Mouse (Mus musculus): ENCODE results near the gene Plekhh1. TPM values are rescaled to one million over a fixed set of nuclear protein-coding genes. Genes with fewer than 3 reads are reported as not detected.

Gene Plekhh1
- polyA plus RNA-seq, 1 experiment from 2014 or later = 3.5 TPM

GRCm38 (mm10) chr12:79039708-79040107 is 10.7 kb downstream of the Plekhh1 start:
- Histone ChIP-seq H3K36me3 (replicated peaks; ENCODE audit: control insufficient read depth, insufficient read depth, low read depth, low read length) (no peaks in the 10 kb centered on the region), H3K27me3 (ENCODE audit: control insufficient read depth, insufficient read depth, low read length) (no peaks in the 10 kb centered on the region), H3K9ac (replicated peaks; ENCODE audit: low read length) (no peak overlapping the region), H3K4me2 (ENCODE audit: low read depth, low read length) (no peak overlapping the region), H3K4me3 (ENCODE audit: low read depth, low read length) (no peak overlapping the region), H3K27ac (replicated peaks; ENCODE audit: low read depth, low read length) (no peak overlapping the region), H3K9me3 (replicated peaks; ENCODE audit: control insufficient read depth, low read length) (no peaks in the 10 kb centered on the region), H3K4me1 (ENCODE audit: control insufficient read depth, insufficient read depth, low read length) (no peaks in the 10 kb centered on the region)
- WGBS = 66% methylated on average over 8 of the region's 8 CpGs
- ATAC-seq (replicated peaks; ENCODE audit: insufficient number of reproducible peaks, low FRiP score, low TSS enrichment, low read depth) = no peak
- no peak for DNase-seq (ENCODE audit: low spot score)

GRCm38 (mm10) chr12:79040201-79040827 is 11.4 kb downstream of the Plekhh1 start:
- 88% methylated on average over 11 of the region's 11 CpGs for WGBS
- Histone ChIP-seq H3K4me2 (ENCODE audit: low read depth, low read length) (no peak overlapping the region), H3K36me3 (replicated peaks; ENCODE audit: control insufficient read depth, insufficient read depth, low read depth, low read length) (no peaks in the 10 kb centered on the region), H3K27ac (replicated peaks; ENCODE audit: low read depth, low read length) (no peak overlapping the region), H3K27me3 (ENCODE audit: control insufficient read depth, insufficient read depth, low read length) (no peaks in the 10 kb centered on the region), H3K4me3 (ENCODE audit: low read depth, low read length) (no peak overlapping the region), H3K9ac (replicated peaks; ENCODE audit: low read length) (no peak overlapping the region), H3K4me1 (ENCODE audit: control insufficient read depth, insufficient read depth, low read length) (no peaks in the 10 kb centered on the region), H3K9me3 (replicated peaks; ENCODE audit: control insufficient read depth, low read length) (no peaks in the 10 kb centered on the region)
- ATAC-seq (replicated peaks; ENCODE audit: insufficient number of reproducible peaks, low FRiP score, low TSS enrichment, low read depth) = no peak
- no peak for DNase-seq (ENCODE audit: low spot score)

- no peak for DNase-seq (ENCODE audit: low spot score)
- ATAC-seq (replicated peaks; ENCODE audit: insufficient number of reproducible peaks, low FRiP score, low TSS enrichment, low read depth) = no peak
- H3K4me2 ChIP-seq (ENCODE audit: low read depth, low read length) = no peak overlapping the region
- no peaks in the 10 kb centered on the region for H3K4me1 ChIP-seq (ENCODE audit: control insufficient read depth, insufficient read depth, low read length)
- H3K27ac ChIP-seq (replicated peaks; ENCODE audit: low read depth, low read length) = no peak overlapping the region
- no peaks in the 10 kb centered on the region for H3K27me3 ChIP-seq (ENCODE audit: control insufficient read depth, insufficient read depth, low read length)
- no peak overlapping the region for H3K9ac ChIP-seq (replicated peaks; ENCODE audit: low read length)
- H3K9me3 ChIP-seq (replicated peaks; ENCODE audit: control insufficient read depth, low read length) = no peaks in the 10 kb centered on the region
- no peaks in the 10 kb centered on the region for H3K36me3 ChIP-seq (replicated peaks; ENCODE audit: control insufficient read depth, insufficient read depth, low read depth, low read length)
- no peak overlapping the region for H3K4me3 ChIP-seq (ENCODE audit: low read depth, low read length)
Observed at GRCm38 (mm10) chr12:79041436-79041835, 12.5 kb downstream of the Plekhh1 start.

- H3K36me3 ChIP-seq (replicated peaks; ENCODE audit: control insufficient read depth, insufficient read depth, low read depth, low read length) = no peaks in the 10 kb centered on the region
- peak; percentile 16 for DNase-seq (ENCODE audit: low spot score)
- 69% methylated on average over 8 of the region's 8 CpGs for WGBS
- H3K27me3 ChIP-seq (ENCODE audit: control insufficient read depth, insufficient read depth, low read length) = no peaks in the 10 kb centered on the region
- no peak overlapping the region for H3K27ac ChIP-seq (replicated peaks; ENCODE audit: low read depth, low read length)
- no peak overlapping the region for H3K4me2 ChIP-seq (ENCODE audit: low read depth, low read length)
- H3K9me3 ChIP-seq (replicated peaks; ENCODE audit: control insufficient read depth, low read length) = no peaks in the 10 kb centered on the region
- H3K4me3 ChIP-seq (ENCODE audit: low read depth, low read length) = no peak overlapping the region
- ATAC-seq (replicated peaks; ENCODE audit: insufficient number of reproducible peaks, low FRiP score, low TSS enrichment, low read depth) = 0 out of 2 replicates have a peak, but pooled peaks have one; percentile 59
- H3K9ac ChIP-seq (replicated peaks; ENCODE audit: low read length) = no peak overlapping the region
- no peaks in the 10 kb centered on the region for H3K4me1 ChIP-seq (ENCODE audit: control insufficient read depth, insufficient read depth, low read length)
Observed at GRCm38 (mm10) chr12:79044668-79045067, 15.7 kb downstream of the Plekhh1 start.

GRCm38 (mm10) chr12:79046171-79046570 is 17.2 kb downstream of the Plekhh1 start:
- no peak overlapping the region for H3K4me3 ChIP-seq (ENCODE audit: low read depth, low read length)
- WGBS = 81% methylated on average over 6 of the region's 6 CpGs
- no peaks in the 10 kb centered on the region for H3K9me3 ChIP-seq (replicated peaks; ENCODE audit: control insufficient read depth, low read length)
- no peak overlapping the region for H3K4me2 ChIP-seq (ENCODE audit: low read depth, low read length)
- no peak overlapping the region for H3K27ac ChIP-seq (replicated peaks; ENCODE audit: low read depth, low read length)
- no peaks in the 10 kb centered on the region for H3K27me3 ChIP-seq (ENCODE audit: control insufficient read depth, insufficient read depth, low read length)
- H3K9ac ChIP-seq (replicated peaks; ENCODE audit: low read length) = no peak overlapping the region
- DNase-seq (ENCODE audit: low spot score) (no peak), ATAC-seq (replicated peaks; ENCODE audit: insufficient number of reproducible peaks, low FRiP score, low TSS enrichment, low read depth) (no peak)
- H3K4me1 ChIP-seq (ENCODE audit: control insufficient read depth, insufficient read depth, low read length) = no peaks in the 10 kb centered on the region
- H3K36me3 ChIP-seq (replicated peaks; ENCODE audit: control insufficient read depth, insufficient read depth, low read depth, low read length) = no peaks in the 10 kb centered on the region

GRCm38 (mm10) chr12:79047203-79047602 is 18.2 kb downstream of the Plekhh1 start:
- ATAC-seq (replicated peaks; ENCODE audit: insufficient number of reproducible peaks, low FRiP score, low TSS enrichment, low read depth) = no peak
- H3K9ac ChIP-seq (replicated peaks; ENCODE audit: low read length) = no peak overlapping the region

DNA sequence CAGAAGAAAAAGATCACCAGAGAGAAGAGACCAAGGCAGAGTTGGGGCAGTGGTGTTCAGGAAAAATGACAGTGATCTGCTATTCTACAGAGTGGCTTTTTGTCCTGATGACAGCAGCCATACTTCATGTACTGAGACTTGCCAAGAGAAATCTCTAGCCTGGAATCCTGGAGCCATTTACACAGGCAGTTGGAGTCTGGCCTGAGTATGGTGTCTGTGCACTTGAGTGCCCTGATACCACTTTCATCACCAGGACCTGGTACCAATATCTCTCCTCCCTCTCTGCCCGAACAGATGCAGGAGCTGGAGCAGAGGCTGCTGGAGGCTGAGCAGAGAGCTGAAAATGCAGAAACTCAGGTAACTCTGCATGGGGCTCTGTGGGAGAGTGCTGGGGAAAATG is 19.9 kb downstream of the Plekhh1 start:
- no peaks in the 10 kb centered on the region for H3K9me3 ChIP-seq (replicated peaks; ENCODE audit: control insufficient read depth, low read length)
- ATAC-seq (replicated peaks; ENCODE audit: insufficient number of reproducible peaks, low FRiP score, low TSS enrichment, low read depth) = no peak
- H3K9ac ChIP-seq (replicated peaks; ENCODE audit: low read length) = no peak overlapping the region
- H3K27ac ChIP-seq (replicated peaks; ENCODE audit: low read depth, low read length) = no peak overlapping the region
- H3K4me1 ChIP-seq (ENCODE audit: control insufficient read depth, insufficient read depth, low read length) = no peaks in the 10 kb centered on the region
- 93% methylated on average over 1 of the region's 1 CpGs for WGBS
- DNase-seq (ENCODE audit: low spot score) = no peak
- H3K36me3 ChIP-seq (replicated peaks; ENCODE audit: control insufficient read depth, insufficient read depth, low read depth, low read length) = no peaks in the 10 kb centered on the region
- no peak overlapping the region for H3K4me3 ChIP-seq (ENCODE audit: low read depth, low read length)
- H3K4me2 ChIP-seq (ENCODE audit: low read depth, low read length) = no peak overlapping the region
- no peaks in the 10 kb centered on the region for H3K27me3 ChIP-seq (ENCODE audit: control insufficient read depth, insufficient read depth, low read length)

More at GRCm38 (mm10) chr12:79047203-79047602, 18.2 kb downstream of the Plekhh1 start:
- Histone ChIP-seq H3K9me3 (replicated peaks; ENCODE audit: control insufficient read depth, low read length) (no peaks in the 10 kb centered on the region), H3K27me3 (ENCODE audit: control insufficient read depth, insufficient read depth, low read length) (no peaks in the 10 kb centered on the region), H3K4me1 (ENCODE audit: control insufficient read depth, insufficient read depth, low read length) (no peaks in the 10 kb centered on the region), H3K36me3 (replicated peaks; ENCODE audit: control insufficient read depth, insufficient read depth, low read depth, low read length) (no peaks in the 10 kb centered on the region), H3K4me2 (ENCODE audit: low read depth, low read length) (no peak overlapping the region), H3K27ac (replicated peaks; ENCODE audit: low read depth, low read length) (no peak overlapping the region), H3K4me3 (ENCODE audit: low read depth, low read length) (no peak overlapping the region)
- DNase-seq (ENCODE audit: low spot score) = no peak
- 85% methylated on average over 7 of the region's 7 CpGs for whole genome bisulfite sequencing

DNA sequence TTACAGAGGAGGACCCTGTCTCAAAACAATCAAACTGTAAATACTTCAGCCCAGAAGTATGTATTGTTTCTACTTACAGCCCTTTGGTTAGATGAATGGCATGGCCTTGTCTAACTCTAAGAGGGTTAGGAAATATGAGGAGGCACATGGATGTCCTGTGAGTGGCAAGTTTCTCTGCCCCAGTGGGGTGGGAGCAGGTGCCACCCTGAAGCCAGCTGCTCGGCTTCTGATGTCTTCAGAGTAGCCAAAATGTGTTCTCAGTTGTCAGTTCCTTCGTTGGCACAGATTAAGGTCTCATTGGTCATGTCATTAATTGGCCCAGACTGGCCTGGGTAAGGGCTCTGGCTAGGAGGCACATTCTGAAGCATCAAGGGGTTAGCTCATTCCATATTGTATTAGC is 20.8 kb downstream of the Plekhh1 start:
- Histone ChIP-seq H3K36me3 (replicated peaks; ENCODE audit: control insufficient read depth, insufficient read depth, low read depth, low read length) (no peaks in the 10 kb centered on the region), H3K4me2 (ENCODE audit: low read depth, low read length) (no peak overlapping the region), H3K9me3 (replicated peaks; ENCODE audit: control insufficient read depth, low read length) (no peaks in the 10 kb centered on the region), H3K27ac (replicated peaks; ENCODE audit: low read depth, low read length) (no peak overlapping the region), H3K9ac (replicated peaks; ENCODE audit: low read length) (no peak overlapping the region; the same call in 1 of the 2 replicates), H3K4me1 (ENCODE audit: control insufficient read depth, insufficient read depth, low read length) (no peaks in the 10 kb centered on the region), H3K4me3 (ENCODE audit: low read depth, low read length) (no peak overlapping the region), H3K27me3 (ENCODE audit: control insufficient read depth, insufficient read depth, low read length) (no peaks in the 10 kb centered on the region)
- WGBS = 86% methylated on average over 2 of the region's 2 CpGs
- DNase-seq (ENCODE audit: low spot score) (no peak), ATAC-seq (replicated peaks; ENCODE audit: insufficient number of reproducible peaks, low FRiP score, low TSS enrichment, low read depth) (no peak)
